Mouse (Mus musculus): ENCODE measurements around the gene Ccser1.

DNA sequence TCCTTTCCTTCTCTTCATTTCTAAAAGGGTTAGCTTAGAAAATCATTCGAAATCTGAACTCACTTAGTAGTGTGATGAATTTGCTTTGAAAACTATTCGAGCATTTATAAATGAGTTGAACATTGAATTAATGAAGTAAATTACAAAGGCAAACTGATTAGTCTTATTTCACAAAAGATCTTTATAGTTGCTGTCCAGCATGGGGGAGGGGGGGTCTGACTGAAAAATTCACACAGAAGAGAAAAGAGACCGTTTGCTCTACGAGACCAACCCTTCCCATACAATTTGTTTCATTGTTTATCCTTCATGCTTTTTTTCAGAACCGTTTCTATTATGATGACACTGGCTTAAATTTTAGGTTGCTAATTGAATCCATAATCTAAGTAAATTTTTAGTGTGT, 583.3 kb downstream of the Ccser1 start:
- TF ChIP-seq CTCF (IDR thresholded peaks at IDR 0.05; ENCODE audit: low read depth, low read length): no peak
- no peak for TF ChIP-seq POLR2A (IDR thresholded peaks at IDR 0.05; ENCODE audit: extremely low read depth, insufficient read depth, low read length)
